Mouse (Mus musculus): Measurements from ENCODE around the gene Mapk8. TPM values are rescaled to one million over a fixed set of nuclear protein-coding genes. Genes with fewer than 3 reads are reported as not detected.

Mapk8 gene
- 41.2 and 46.4 TPM in 2 replicates for polyA plus RNA-seq (2015; fragmentation: Nextera tagmentation; extraction: Ambion mirVana)

DNA sequence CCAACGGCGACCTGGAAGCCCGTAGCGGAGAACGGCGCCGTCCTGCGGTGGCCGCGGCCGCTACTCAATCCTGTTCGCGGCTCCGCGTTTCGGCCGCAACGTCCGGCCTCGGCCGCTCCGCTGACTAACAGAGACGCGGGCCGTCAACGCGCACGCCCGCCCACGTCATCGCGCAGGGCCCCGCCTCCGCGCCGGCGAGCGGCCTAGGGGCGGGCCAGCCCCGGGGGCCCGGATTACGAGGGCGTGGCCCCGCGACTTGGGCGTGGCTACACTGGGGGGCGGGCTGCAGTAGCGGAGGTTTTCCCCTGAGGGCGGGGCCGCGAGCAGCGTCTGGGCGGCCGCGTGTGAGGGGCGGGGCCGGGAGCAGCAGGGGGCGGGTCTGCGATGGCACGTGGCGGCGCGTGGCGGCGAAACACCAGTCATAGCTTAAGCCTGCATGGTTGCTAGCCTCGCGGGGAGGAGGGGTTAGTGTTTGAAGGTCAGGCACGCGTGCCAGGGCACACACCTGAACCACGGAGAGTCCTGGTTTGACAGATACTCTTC is at the start of gene Mapk8:
Gene Mapk8, minus strand, starts transcription at position 132 of the 543 bp plus-strand sequence.
- peak within 1 kb of the TSS; percentile 69 for H3K4me2 ChIP-seq
- WGBS: under 1% methylated on average over 61 of the region's 70 CpGs

DNA sequence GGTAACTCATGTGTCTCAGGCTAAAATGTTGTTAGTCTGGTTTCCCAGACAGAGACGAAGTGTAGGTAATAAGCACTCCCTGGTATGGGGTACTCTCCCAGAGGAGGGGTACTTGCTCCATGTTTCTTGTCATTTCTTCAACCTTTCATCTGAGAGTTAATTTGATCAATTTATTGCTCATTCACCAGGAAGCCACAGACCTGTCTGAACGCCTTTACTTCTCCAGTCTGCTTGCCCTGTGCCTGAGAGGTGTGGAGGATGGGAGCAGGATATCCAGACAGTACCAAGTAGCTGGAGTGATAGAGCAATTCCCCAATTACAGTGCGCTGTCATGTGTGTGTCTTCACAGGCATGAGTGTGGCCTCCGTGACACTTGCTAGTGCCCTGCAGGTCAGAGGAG is 48.3 kb upstream of the Mapk8 start:
- Histone ChIP-seq H3K36me3 (no peaks in the 10 kb centered on the region), H3K9ac (no peak overlapping the region), H3K4me2 (no peak overlapping the region), H3K9me3 (no peaks in the 10 kb centered on the region), H3K27ac (replicated peaks) (no peak overlapping the region), H3K4me1 (replicated peaks) (0 out of 2 replicates have a peak, but pooled peaks cover 5% of the 10 kb centered on the region), H3K27me3 (no peaks in the 10 kb centered on the region), H3K4me3 (no peak overlapping the region)
- 70% methylated on average over 4 of the region's 4 CpGs for WGBS
- ATAC-seq (ENCODE audit: low read depth): no peak

More for the DNA sequence above, at the start of gene Mapk8:
- Histone ChIP-seq H3K27me3 (peaks cover 34% of the 10 kb centered on the region), H3K4me3 (peak within 1 kb of the TSS; percentile 88), H3K4me1 (replicated peaks) (peaks cover 22% of the 10 kb centered on the region), H3K36me3 (no peaks in the 10 kb centered on the region), H3K9ac (peak within 1 kb of the TSS; percentile 97), H3K9me3 (no peaks in the 10 kb centered on the region), H3K27ac (replicated peaks) (peak within 1 kb of the TSS; percentile 96)
- ATAC-seq (ENCODE audit: low read depth): peak; percentile 99

DNA sequence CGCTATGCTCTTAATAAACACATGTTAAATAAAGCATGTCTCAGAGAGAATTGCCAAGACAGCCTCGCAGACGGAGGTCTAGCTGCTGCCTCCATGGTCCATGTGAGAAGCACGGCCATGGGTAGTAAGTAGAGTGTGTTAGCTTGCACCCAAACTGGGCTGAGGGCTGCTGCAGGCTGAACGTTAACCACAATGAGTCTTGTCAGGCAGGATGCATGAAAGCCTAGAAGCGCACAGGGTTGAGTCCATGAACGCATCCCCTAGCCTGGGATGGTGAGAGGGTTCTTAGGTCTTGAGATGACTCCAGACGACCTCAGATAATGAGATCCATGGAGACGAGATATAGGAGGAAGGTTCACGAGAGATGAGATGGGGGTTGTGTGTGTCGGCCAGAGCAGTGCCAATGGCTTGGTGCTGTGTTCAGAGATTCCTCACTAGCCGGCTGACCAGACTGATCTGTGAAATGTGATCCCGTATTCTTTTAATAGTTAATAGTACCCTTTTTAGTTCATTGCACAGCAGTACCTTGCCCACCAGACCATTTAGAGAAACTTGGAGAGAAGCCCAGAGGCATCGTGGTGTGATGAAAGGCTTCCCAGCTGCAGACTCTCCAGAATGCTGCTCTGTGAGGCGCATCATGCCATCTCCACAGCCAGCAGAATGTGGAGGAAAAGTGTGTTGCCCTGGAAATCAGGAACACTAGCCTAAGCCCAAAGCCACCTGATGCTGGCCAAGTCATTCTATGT is 41.0 kb upstream of the Mapk8 start:
- Histone ChIP-seq H3K36me3 (no peaks in the 10 kb centered on the region), H3K4me2 (no peak overlapping the region), H3K4me3 (no peak overlapping the region), H3K9me3 (no peaks in the 10 kb centered on the region), H3K27me3 (no peaks in the 10 kb centered on the region), H3K4me1 (replicated peaks) (0 out of 2 replicates have a peak, but pooled peaks cover 8% of the 10 kb centered on the region), H3K9ac (no peak overlapping the region), H3K27ac (replicated peaks) (no peak overlapping the region; the same call in 1 of the 2 replicates)
- no peak for ATAC-seq (ENCODE audit: low read depth)
- 72% methylated on average over 15 of the region's 15 CpGs for WGBS

DNA sequence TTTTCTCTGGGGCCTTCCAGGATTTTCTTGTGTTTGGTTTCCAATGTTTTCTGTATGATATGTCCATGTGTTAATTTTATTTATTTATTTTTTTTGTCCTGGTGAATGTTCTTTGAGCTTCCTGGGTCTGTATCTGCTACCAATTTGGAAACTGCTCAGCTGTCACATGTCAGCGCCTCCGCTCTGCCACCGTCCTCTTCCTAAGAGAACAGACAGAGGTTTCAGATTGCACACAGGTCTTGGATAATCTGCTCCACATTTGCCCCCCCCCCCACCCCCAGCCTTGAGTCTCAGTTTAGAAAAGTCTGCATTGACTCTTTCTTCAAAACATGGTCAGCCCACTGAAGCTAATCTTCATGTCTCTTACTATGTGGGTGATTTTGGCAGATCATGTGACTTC is 35.0 kb upstream of the Mapk8 start:
- WGBS: 76% methylated on average over 3 of the region's 3 CpGs
- no peak for ATAC-seq (ENCODE audit: low read depth)

DNA sequence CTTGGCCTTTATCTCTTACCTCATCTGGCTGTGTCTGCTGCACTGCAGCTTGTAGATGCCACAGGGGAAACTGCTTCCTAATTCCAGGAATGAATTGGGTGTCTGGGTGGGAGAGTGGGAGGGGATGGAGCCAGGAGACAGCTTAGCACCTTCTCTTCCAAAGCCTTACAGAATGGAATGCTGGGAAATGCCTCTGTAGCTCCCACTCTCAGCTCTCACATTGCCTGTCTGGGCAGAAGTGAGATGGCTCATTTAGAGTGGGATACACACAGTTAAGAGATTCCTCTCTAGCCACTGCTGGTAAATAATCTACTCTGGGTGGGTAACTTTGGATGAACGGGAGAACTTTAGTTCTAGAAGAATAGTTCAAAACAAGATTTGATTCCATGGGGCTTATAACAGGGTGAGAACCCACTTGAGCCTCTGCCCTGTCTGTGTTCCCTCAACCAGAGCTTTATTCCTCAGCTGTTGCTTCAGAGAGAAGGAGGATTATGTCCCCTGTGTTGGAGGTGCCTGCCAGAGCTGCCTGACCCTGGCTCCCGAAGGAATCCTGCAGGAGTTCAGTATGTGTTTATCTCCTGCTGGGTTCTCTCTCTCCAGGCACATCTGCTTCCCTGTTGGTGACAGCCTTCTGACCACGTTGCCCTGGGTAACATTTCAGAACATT is 29.3 kb upstream of the Mapk8 start:
- Histone ChIP-seq H3K36me3 (no peaks in the 10 kb centered on the region), H3K4me2 (no peak overlapping the region), H3K27me3 (no peaks in the 10 kb centered on the region), H3K27ac (replicated peaks) (peak overlapping the region; percentile 33; the same call in 1 of the 2 replicates), H3K9ac (no peak overlapping the region), H3K4me3 (no peak overlapping the region), H3K4me1 (replicated peaks) (peaks cover 24% of the 10 kb centered on the region), H3K9me3 (no peaks in the 10 kb centered on the region)
- 19% methylated on average over 3 of the region's 3 CpGs for WGBS
- ATAC-seq (ENCODE audit: low read depth): no peak

More for the DNA sequence above, 35.0 kb upstream of the Mapk8 start:
- H3K36me3 ChIP-seq: no peaks in the 10 kb centered on the region
- H3K9ac ChIP-seq: no peak overlapping the region
- H3K9me3 ChIP-seq: no peaks in the 10 kb centered on the region
- H3K4me1 ChIP-seq (replicated peaks): peaks cover 13% of the 10 kb centered on the region
- no peak overlapping the region for H3K4me2 ChIP-seq
- no peak overlapping the region for H3K4me3 ChIP-seq
- no peaks in the 10 kb centered on the region for H3K27me3 ChIP-seq
- H3K27ac ChIP-seq (replicated peaks): no peak overlapping the region

DNA sequence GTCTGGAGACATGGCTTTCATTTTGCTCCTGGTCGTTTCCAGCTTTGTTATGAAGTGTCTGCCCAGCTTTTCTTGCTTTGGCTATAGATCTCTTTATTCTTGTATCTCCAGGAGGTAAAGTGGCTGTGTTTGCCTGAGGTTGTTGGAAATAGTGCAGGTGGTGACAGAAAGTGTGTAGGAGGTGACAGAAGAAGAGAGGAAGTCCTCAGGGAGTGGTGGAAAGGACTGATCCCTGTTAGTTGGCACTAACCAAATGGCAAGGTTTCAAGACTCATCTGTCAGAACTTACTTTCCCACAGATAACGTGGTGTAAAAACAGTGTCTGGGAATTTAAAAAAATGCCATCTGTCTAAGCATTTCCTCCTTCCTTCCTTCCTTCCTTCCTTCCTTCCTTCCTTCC is 27.5 kb upstream of the Mapk8 start:
- Histone ChIP-seq H3K27ac (replicated peaks) (no peak overlapping the region), H3K36me3 (no peaks in the 10 kb centered on the region), H3K9ac (no peak overlapping the region), H3K27me3 (no peaks in the 10 kb centered on the region), H3K4me3 (no peak overlapping the region), H3K9me3 (no peaks in the 10 kb centered on the region), H3K4me2 (no peak overlapping the region), H3K4me1 (replicated peaks) (peaks cover 12% of the 10 kb centered on the region)
- no peak for ATAC-seq (ENCODE audit: low read depth)
- WGBS: 67% methylated on average over 2 of the region's 2 CpGs

DNA sequence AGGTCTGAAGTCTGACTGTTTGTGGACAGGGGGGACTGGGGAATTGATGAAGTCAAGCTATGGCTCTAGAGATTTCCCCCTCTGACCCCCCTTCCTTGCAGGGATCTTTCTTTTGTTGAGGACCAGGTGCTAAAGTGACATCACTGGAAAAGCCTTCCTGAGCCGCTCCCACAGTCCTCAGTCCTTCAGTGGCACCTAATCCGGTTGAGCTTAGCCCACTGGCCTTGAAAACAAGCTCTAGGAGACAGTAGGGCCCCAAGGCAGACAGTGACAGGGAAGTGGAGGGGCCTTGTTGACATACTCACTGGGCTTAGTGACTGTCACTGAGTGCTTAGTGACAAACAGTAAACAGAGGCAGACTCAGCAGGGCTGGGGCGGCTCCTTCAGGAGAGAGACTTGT is 24.4 kb upstream of the Mapk8 start, which contains the start of gene Frmpd2:
Gene Frmpd2, plus strand, starts transcription at position 366 of the 400 bp plus-strand sequence.
- Histone ChIP-seq H3K4me3 (no peak within 1 kb of the TSS), H3K4me2 (no peak within 1 kb of the TSS), H3K27me3 (no peaks in the 10 kb centered on the region), H3K27ac (replicated peaks) (no peak within 1 kb of the TSS), H3K4me1 (replicated peaks) (peaks cover 14% of the 10 kb centered on the region), H3K36me3 (no peaks in the 10 kb centered on the region), H3K9ac (no peak within 1 kb of the TSS), H3K9me3 (no peaks in the 10 kb centered on the region)
- 62% methylated on average over 3 of the region's 3 CpGs for WGBS
- no peak for ATAC-seq (ENCODE audit: low read depth)

DNA sequence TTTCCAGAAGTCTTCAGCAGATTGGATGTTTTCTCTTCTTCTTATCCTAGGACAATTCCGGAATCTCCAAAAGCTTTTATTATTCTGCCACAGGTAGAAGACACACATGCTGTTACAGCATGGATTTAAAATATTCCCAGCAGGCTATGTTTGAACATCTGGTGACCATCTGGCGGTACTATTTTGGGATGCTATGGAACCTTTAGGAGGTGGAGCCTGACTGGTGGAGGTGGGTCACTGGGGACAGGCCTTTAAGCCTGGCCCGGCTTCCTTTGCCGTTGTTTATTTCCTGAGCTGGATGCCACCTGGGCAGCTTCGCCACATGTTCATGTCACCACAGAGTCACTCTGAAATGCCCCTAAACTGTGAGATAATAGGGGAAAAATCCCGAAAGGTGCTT is 20.8 kb upstream of the Mapk8 start:
- Histone ChIP-seq H3K4me2 (no peak overlapping the region), H3K4me3 (no peak overlapping the region), H3K27me3 (no peaks in the 10 kb centered on the region), H3K36me3 (no peaks in the 10 kb centered on the region), H3K4me1 (replicated peaks) (peaks cover 8% of the 10 kb centered on the region; the same call in 1 of the 2 replicates), H3K27ac (replicated peaks) (no peak overlapping the region), H3K9ac (no peak overlapping the region), H3K9me3 (no peaks in the 10 kb centered on the region)
- no peak for ATAC-seq (ENCODE audit: low read depth)
- 64% methylated on average over 6 of the region's 6 CpGs for WGBS

DNA sequence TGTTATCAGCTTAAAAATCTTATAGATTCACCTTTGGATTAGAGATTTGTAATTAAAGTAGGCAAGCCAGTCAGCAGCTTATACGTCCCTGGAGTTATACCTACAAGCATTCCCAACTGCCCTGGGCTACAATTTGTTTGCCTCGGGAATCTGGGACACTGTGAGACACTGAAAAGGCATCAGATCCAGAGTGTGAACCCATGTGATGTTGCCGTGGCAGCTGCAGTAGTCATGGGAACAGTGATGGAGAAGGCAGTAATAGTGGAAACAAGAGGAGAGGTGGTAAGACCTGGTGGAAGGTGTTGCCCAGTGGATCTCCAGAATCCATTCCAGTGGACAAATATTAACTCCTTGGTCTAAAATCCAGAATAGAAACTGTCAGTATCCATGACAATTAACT is 16.7 kb upstream of the Mapk8 start:
- H3K27me3 ChIP-seq: no peaks in the 10 kb centered on the region
- no peak overlapping the region for H3K9ac ChIP-seq
- 0 out of 2 replicates have a peak, but pooled peaks cover 4% of the 10 kb centered on the region for H3K4me1 ChIP-seq (replicated peaks)
- no peaks in the 10 kb centered on the region for H3K9me3 ChIP-seq
- no peak overlapping the region for H3K4me2 ChIP-seq
- WGBS: 51% methylated on average over 3 of the region's 3 CpGs
- H3K36me3 ChIP-seq: no peaks in the 10 kb centered on the region
- ATAC-seq (ENCODE audit: low read depth): no peak
- no peak overlapping the region for H3K4me3 ChIP-seq
- no peak overlapping the region for H3K27ac ChIP-seq (replicated peaks)

DNA sequence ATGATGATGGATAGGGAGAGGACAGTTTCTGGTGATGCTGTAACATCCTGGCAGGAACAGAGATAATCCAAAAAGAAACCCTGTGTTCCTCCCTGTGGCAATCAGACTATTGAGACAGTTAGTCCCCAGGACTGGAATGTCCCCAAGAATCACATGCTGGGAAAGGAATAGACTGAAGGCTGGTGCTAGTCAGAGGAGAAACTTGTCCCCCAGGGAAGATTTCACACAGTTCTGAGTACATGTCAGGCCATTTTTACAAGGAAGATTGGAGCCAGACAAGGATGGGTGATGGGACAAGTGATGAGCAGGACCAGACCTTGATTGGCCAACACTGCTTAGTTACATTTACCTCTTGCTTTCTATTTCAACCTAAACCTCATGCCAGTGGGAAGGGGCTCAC is 3.4 kb upstream of the Mapk8 start:
- H3K9ac ChIP-seq: no peak overlapping the region
- peaks cover 34% of the 10 kb centered on the region for H3K27me3 ChIP-seq
- no peak overlapping the region for H3K4me3 ChIP-seq
- no peaks in the 10 kb centered on the region for H3K36me3 ChIP-seq
- no peak for ATAC-seq (ENCODE audit: low read depth)
- H3K9me3 ChIP-seq: no peaks in the 10 kb centered on the region
- H3K27ac ChIP-seq (replicated peaks): no peak overlapping the region
- peaks cover 6% of the 10 kb centered on the region for H3K4me1 ChIP-seq (replicated peaks)
- H3K4me2 ChIP-seq: no peak overlapping the region

DNA sequence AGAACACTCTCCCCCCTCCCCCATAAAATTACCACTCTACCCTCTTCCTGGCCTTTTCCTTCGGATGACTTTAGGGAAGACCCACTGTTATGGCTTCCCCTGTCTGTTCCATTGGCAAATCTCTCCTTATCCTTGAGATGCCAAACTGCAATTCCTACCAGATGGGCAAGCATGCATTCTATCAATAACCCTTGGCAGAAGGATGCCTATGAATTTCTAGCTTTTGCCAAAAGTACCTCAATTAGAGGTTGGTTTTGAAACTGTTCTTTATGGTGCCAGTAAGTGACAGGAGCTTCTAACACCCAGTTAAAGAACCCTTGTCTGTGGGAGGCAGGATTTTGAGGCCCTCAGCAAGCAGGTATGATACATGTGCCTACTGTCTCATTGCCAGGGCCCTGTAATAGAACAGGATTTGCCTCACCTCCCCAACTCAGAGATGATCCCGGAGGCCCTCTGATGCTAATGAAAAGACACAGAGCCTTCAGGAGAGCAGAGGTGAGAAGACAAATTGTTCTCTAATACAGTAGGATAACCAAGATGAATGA is 2.4 kb upstream of the Mapk8 start:
- WGBS: 68% methylated on average over 2 of the region's 2 CpGs
- Histone ChIP-seq H3K27me3 (peaks cover 34% of the 10 kb centered on the region), H3K36me3 (no peaks in the 10 kb centered on the region), H3K9me3 (no peaks in the 10 kb centered on the region), H3K27ac (replicated peaks) (no peak overlapping the region), H3K4me3 (no peak overlapping the region), H3K9ac (no peak overlapping the region), H3K4me1 (replicated peaks) (peaks cover 11% of the 10 kb centered on the region), H3K4me2 (no peak overlapping the region)
- ATAC-seq (ENCODE audit: low read depth): no peak

DNA sequence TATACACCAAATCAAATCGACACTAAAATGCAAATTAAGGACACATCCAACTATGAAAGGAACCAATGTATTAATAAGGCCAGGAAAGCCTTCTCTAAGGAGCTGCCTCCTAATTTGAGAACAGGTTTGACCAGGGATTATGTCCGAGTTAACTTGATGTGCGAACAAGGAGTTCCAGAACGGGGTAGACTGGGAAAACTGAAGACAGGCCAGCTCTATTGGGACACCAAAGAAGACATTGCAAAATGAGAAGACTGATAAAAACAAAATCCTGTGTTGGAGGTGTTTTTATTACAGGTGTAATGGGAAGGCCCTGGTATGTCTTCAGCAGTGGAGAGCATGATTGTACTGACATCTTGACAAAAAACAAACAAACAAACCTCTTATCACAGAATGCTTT is 1.3 kb upstream of the Mapk8 start:
- no peak overlapping the region for H3K27ac ChIP-seq (replicated peaks)
- H3K9ac ChIP-seq: no peak overlapping the region
- H3K9me3 ChIP-seq: no peaks in the 10 kb centered on the region
- H3K4me3 ChIP-seq: no peak overlapping the region
- H3K27me3 ChIP-seq: peaks cover 34% of the 10 kb centered on the region
- 92% methylated on average over 4 of the region's 4 CpGs for WGBS
- H3K4me2 ChIP-seq: no peak overlapping the region
- H3K4me1 ChIP-seq (replicated peaks): peaks cover 22% of the 10 kb centered on the region
- no peak for ATAC-seq (ENCODE audit: low read depth)
- no peaks in the 10 kb centered on the region for H3K36me3 ChIP-seq

Data from neural tube, embryonic 13.5 days (tissue).